Mouse (Mus musculus): ENCODE data around the gene A730061H03Rik. TPM values are rescaled to one million over a fixed set of nuclear protein-coding genes. Genes with fewer than 3 reads are reported as not detected.

A730061H03Rik gene
- polyA plus RNA-seq, 1 experiment from 2014 or later, result not detected

DNA sequence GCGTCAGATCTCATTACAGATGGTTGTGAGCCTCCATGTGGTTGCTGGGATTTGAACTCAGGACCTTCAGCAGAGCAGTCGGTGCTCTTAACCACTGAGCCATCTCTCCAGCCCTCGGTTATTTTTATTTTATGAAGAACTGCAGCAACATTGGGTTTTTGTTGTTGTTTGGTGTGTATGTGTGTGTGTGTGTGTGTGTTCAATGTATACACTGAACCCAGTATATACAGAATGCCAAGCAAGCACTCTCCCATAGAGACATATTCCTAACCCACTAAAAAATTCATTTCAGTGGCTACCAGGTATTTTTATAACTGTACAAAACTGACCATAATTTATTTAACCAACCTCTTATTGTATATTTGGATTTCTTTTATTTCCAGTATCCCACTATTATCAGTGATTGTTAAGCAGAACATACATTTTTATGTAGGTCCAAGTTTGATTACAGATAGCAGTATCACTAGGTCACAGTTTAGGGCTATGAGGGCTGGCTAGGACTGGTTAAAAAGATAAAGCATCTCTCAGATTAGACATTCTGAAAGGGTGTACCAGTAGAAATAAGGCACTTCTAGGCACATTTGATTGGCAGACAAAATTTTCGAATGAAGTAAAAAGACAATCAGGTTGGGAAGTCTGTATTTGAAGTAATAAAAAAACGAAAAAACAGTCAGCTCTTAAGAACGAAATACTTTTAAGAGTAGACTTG is 1.3 kb downstream of the A730061H03Rik start:
- peaks cover 18% of the 10 kb centered on the region for H3K4me1 ChIP-seq
- peaks cover 6% of the 10 kb centered on the region for H3K36me3 ChIP-seq (replicated peaks)
- peak overlapping the region; percentile 69 for H3K4me3 ChIP-seq (replicated peaks)
- H3K27ac ChIP-seq, result no peak overlapping the region
- H3K4me2 ChIP-seq, result peak overlapping the region; percentile 81
- 56% methylated on average over 6 of the region's 6 CpGs for WGBS
- H3K27me3 ChIP-seq, result no peaks in the 10 kb centered on the region
- H3K9me3 ChIP-seq, result no peaks in the 10 kb centered on the region
- ATAC-seq (ENCODE audit: low FRiP score), result no peak
- peak overlapping the region; percentile 71; the same call in 1 of the 2 replicates for H3K9ac ChIP-seq

DNA sequence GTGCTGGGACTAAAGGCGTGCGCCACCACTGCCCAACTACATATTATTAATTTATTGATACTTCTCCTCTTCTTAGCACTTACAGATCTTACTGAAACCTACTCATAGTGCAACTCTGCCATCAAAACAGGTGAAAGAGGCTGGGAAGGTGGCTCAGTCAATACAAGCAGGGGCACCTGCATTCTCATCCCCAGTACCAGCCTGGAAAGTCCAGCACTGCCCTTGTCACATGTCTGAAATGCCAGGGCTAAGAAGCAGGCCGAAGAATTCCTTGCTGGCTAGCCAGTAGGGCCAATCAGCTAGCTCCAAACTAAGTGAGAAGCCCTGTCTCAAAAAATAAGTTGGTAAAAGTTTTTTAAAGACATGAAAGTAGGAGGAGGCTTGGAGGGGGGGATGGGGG is 2.6 kb downstream of the A730061H03Rik start:
- H3K9me3 ChIP-seq, result no peaks in the 10 kb centered on the region
- no peak overlapping the region for H3K9ac ChIP-seq
- H3K36me3 ChIP-seq (replicated peaks), result no peaks in the 10 kb centered on the region
- H3K4me1 ChIP-seq, result peaks cover 18% of the 10 kb centered on the region
- H3K4me3 ChIP-seq (replicated peaks), result no peak overlapping the region
- no peak overlapping the region for H3K4me2 ChIP-seq
- ATAC-seq (ENCODE audit: low FRiP score), result no peak
- WGBS, result 87% methylated on average over 3 of the region's 3 CpGs
- no peak overlapping the region for H3K27ac ChIP-seq
- H3K27me3 ChIP-seq, result no peaks in the 10 kb centered on the region

DNA sequence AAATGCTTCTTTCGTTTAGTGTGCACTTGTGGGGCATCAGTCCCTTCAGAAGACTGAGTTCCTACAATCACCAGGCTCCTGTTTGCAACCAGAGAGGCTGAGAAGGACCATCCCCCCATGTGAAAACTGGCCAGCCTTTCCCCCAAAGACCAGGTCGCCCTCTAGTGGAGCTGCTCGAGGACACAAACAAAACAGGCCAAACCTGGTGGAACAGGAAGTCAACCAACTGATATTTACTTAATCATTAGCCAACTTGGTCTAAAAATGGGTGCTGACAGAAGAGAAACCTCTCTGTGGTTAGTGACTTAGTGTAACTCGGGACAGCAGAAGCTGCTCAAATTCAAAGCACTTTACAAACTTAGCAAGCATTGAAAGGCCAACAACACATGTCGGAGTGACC is 3.2 kb downstream of the A730061H03Rik start:
- Histone ChIP-seq H3K27ac (no peak overlapping the region), H3K36me3 (replicated peaks) (no peaks in the 10 kb centered on the region), H3K4me1 (peaks cover 16% of the 10 kb centered on the region), H3K9me3 (no peaks in the 10 kb centered on the region), H3K9ac (no peak overlapping the region), H3K4me2 (no peak overlapping the region), H3K4me3 (replicated peaks) (no peak overlapping the region), H3K27me3 (no peaks in the 10 kb centered on the region)
- no peak for ATAC-seq (ENCODE audit: low FRiP score)
- WGBS, result 30% methylated on average over 5 of the region's 5 CpGs

DNA sequence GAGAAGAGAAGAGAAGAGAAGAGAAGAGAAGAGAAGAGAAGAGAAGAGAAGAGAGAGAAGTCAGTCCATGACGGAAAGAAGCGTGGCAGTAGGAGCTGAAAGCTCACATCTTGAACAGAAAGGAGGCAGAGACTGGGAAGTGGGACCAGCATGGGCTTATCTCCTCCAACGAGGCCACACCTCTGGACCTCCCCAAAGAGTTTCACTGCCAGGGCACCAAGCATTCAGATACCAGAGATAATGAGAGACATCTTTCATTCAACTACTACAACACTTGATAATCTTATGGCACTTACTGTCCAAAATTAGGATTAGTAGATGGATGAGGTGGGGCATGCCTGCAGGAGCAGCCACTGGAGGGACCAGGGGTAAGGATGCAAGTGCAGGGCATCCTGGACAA is 4.4 kb downstream of the A730061H03Rik start:
- H3K9ac ChIP-seq, result no peak overlapping the region
- no peak for ATAC-seq (ENCODE audit: low FRiP score)
- no peaks in the 10 kb centered on the region for H3K27me3 ChIP-seq
- no peaks in the 10 kb centered on the region for H3K36me3 ChIP-seq (replicated peaks)
- no peak overlapping the region for H3K27ac ChIP-seq
- no peaks in the 10 kb centered on the region for H3K9me3 ChIP-seq
- peaks cover 5% of the 10 kb centered on the region; the same call in 1 of the 2 replicates for H3K4me1 ChIP-seq
- H3K4me3 ChIP-seq (replicated peaks), result no peak overlapping the region
- 75% methylated on average over 3 of the region's 3 CpGs for WGBS
- H3K4me2 ChIP-seq, result no peak overlapping the region

DNA sequence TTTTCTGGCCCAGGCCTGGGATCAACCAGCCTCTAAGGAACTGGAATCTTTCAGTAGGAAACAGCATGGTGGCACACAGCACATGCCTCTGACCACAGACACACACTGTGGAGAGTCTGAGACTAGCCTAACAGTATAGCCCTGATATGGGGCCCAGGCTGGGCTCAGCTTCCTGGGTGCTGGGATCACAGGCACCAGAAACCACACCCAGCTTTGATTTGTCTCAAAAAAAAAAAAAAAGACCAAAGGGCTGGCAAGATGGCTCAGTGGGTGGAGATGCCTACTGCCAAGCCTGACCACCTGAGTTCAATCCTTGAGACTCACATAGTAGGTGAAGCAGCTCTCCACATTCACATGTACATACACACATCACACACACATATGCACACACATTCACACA is 5.6 kb downstream of the A730061H03Rik start:
- Histone ChIP-seq H3K9ac (no peak overlapping the region), H3K4me3 (replicated peaks) (no peak overlapping the region), H3K4me2 (no peak overlapping the region), H3K27ac (no peak overlapping the region), H3K27me3 (no peaks in the 10 kb centered on the region), H3K9me3 (no peaks in the 10 kb centered on the region), H3K4me1 (peaks cover 5% of the 10 kb centered on the region; the same call in 1 of the 2 replicates), H3K36me3 (replicated peaks) (no peaks in the 10 kb centered on the region)
- no peak for ATAC-seq (ENCODE audit: low FRiP score)

DNA sequence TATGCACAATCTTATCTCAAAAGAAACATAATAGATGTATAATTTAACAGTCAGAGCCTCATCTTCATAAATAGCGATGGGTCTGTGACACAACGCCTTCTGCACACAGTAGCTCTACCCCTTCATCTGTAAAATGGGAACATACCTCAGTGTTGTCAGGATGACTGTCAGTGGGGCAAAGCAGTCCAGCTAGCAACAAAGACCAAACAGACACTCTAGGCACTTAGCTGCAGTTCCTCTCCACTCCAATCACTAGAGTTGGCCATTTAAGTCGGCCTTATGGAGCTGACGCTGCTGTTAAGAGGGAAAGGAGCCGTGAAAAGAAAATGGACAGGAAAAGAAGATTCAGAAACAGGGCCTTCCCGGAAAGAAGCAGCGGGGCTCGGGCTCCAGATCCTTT is 8.4 kb downstream of the A730061H03Rik start:
- H3K9me3 ChIP-seq, result no peaks in the 10 kb centered on the region
- H3K4me1 ChIP-seq, result peaks cover under 1% of the 10 kb centered on the region; the same call in 1 of the 2 replicates
- no peak overlapping the region for H3K4me2 ChIP-seq
- H3K27me3 ChIP-seq, result no peaks in the 10 kb centered on the region
- H3K27ac ChIP-seq, result no peak overlapping the region
- H3K9ac ChIP-seq, result no peak overlapping the region
- H3K36me3 ChIP-seq (replicated peaks), result peaks cover 20% of the 10 kb centered on the region
- H3K4me3 ChIP-seq (replicated peaks), result no peak overlapping the region
- ATAC-seq (ENCODE audit: low FRiP score), result no peak
- 94% methylated on average over 8 of the region's 8 CpGs for WGBS

DNA sequence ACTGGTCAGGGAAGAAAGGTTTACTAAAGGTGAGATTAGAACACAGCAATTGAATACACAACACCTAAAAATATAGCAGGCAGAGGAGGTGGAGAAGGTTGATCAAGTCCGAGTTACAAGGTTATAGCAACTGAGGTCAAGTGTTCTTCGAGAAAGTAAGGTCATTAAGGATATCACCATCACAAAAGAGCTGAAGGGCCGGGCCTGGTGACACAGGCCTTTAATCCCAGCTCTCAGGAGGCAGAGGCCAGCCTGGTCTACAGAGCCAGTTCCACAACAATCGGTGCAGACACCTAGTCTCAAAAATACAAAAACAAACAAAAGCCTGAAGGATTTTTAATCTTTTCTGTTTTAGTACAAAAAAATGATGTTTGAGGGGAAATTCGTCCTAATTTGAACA is 8.9 kb downstream of the A730061H03Rik start:
- 71% methylated on average over 5 of the region's 5 CpGs for WGBS
- Histone ChIP-seq H3K4me1 (no peaks in the 10 kb centered on the region), H3K9ac (no peak overlapping the region), H3K4me3 (replicated peaks) (no peak overlapping the region), H3K27me3 (no peaks in the 10 kb centered on the region), H3K9me3 (no peaks in the 10 kb centered on the region), H3K36me3 (replicated peaks) (peaks cover 22% of the 10 kb centered on the region), H3K4me2 (no peak overlapping the region), H3K27ac (no peak overlapping the region)
- ATAC-seq (ENCODE audit: low FRiP score), result no peak

DNA sequence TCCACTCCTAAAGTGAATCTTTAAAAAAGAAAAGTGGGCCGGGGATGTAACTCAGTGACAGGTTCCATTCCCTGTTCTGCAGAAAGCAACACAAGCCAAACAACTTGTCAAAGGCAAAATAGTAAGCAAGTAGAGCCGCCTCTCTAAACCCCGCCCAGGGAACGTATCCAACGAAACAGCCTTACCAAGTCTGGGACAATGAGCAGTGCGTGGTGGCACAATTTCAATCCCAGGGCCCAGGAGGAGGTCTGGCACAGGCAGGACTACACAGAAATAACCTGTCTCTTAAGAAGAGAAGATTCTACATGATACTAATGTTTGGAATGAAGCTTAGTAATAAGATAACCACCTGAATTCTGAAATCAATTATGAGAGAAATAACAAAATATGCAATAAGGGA is 10.0 kb downstream of the A730061H03Rik start:
- Histone ChIP-seq H3K27ac (no peak overlapping the region), H3K9ac (no peak overlapping the region), H3K9me3 (no peaks in the 10 kb centered on the region), H3K4me1 (no peaks in the 10 kb centered on the region), H3K4me3 (replicated peaks) (no peak overlapping the region), H3K27me3 (no peaks in the 10 kb centered on the region), H3K4me2 (no peak overlapping the region), H3K36me3 (replicated peaks) (peaks cover 26% of the 10 kb centered on the region)
- WGBS, result 88% methylated on average over 6 of the region's 6 CpGs
- ATAC-seq (ENCODE audit: low FRiP score), result no peak

DNA sequence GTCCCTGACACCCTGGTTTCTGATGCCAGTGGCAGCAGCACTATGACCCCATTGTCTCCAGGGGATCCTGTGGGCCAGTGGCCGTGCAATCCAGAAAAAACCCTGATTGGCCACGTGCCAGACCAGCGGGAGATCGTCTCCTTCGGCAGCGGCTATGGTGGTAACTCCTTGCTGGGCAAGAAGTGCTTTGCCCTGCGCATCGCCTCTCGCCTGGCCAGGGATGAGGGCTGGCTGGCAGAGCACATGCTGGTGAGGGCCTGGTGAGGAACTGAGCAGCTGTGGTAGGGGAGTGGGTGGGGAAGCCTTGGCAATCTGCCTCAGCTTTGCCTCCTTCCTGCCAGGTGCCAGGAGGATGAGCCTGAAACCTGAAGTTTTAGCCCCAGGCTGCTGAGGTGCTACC is 15.9 kb downstream of the A730061H03Rik start:
- peaks cover 38% of the 10 kb centered on the region for H3K36me3 ChIP-seq (replicated peaks)
- H3K9me3 ChIP-seq, result no peaks in the 10 kb centered on the region
- H3K27me3 ChIP-seq, result no peaks in the 10 kb centered on the region
- H3K4me2 ChIP-seq, result no peak overlapping the region
- no peak overlapping the region for H3K4me3 ChIP-seq (replicated peaks)
- peaks cover 19% of the 10 kb centered on the region for H3K4me1 ChIP-seq
- H3K27ac ChIP-seq, result 0 out of 2 replicates have a peak overlapping the region, but pooled peaks have one; percentile 19
- H3K9ac ChIP-seq, result peak overlapping the region; percentile 38; the same call in 1 of the 2 replicates
- ATAC-seq (ENCODE audit: low FRiP score), result no peak
- WGBS, result 85% methylated on average over 9 of the region's 9 CpGs

DNA sequence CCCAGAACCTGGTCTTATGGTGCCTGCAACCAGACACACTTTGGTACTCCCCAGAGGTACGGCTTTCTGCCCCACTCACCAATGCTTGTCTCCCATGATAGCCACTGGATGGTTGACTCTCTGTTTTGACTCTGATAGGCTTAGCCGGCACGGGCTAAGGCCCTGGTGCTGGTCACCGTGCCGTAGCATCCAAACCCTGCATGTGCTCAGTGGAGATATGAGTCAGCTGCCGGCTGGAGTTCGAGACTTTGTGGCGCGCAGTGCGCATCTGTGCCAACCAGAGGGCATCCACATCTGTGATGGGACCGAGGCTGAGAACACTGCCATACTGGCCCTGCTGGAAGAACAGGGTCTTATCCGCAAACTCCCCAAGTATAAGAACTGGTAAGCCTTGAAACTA is 17.9 kb downstream of the A730061H03Rik start:
- 97% methylated on average over 12 of the region's 12 CpGs for WGBS

DNA sequence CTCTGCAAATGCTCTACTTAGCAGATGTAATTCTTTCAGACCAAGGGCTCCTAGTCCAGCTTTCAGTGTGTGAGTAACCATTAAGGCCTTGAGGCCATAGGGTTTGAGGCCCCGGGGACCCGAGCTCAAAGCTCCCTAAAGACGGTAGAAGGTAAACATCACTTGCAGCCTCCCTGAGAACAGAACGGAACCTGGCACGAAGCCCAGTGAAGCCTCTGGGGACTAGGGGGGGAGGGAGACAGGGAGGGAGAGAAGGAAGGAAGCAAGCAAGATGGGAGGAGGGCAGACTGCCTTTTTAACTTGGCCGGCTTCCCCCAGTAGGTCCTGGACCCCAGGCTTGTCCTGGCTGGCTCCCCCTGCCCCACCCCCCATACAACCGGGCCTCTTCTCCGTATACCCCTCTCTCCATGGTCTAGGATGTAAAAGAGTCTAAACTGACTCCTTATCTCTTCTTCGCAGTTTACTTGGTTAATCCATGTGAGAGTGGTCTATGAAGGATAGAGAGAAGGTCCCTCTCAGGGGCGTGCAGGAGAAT is 19.4 kb downstream of the A730061H03Rik start:
- WGBS, result 7% methylated on average over 10 of the region's 10 CpGs

More for the DNA sequence above, 17.9 kb downstream of the A730061H03Rik start:
- Histone ChIP-seq H3K4me2 (no peak overlapping the region), H3K4me3 (replicated peaks) (no peak overlapping the region), H3K36me3 (replicated peaks) (peaks cover 19% of the 10 kb centered on the region), H3K9ac (no peak overlapping the region), H3K9me3 (no peaks in the 10 kb centered on the region), H3K27me3 (0 out of 2 replicates have a peak, but pooled peaks cover 3% of the 10 kb centered on the region), H3K27ac (no peak overlapping the region), H3K4me1 (peaks cover 19% of the 10 kb centered on the region)
- no peak for ATAC-seq (ENCODE audit: low FRiP score)

DNA sequence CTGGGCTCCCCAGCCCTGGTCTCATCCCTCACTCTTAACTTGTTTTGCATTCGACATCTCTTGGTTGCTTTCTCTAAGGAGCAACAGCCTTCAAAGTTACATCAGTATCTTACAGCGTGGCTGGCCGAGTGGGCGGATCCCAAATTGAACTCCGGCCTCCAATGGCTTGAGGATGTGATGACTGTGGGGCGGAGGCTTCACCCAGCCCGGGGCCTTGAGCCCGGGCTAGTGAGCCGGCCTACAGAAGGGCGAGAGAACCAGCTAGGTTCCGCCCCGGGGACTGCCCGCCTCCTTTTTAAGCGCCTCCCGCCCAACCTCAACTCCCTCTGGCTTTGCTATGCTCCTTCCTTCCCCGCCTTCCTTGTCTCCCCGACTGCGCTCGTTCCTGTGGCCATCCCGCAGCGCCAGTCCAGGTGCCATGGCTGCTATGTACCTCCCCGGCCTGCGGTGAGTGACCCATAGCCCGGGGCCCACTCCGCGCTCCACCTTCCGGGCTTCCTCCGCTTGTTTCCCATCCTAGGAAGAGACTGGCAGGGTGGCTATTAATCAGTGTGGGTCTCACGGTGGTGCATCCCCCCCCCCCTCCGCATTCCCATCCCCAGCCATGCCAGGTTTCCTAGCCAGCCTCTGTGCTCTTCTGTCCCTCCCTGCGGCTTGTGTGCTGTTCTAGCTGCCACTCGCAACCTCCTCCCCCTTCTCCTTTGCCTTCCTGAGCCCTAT is 20.0 kb downstream of the A730061H03Rik start, which contains the start of gene Pck2:
Pck2 (plus strand) TSS at position 200 of the 720 bp plus-strand sequence.
- H3K27me3 ChIP-seq, result 0 out of 2 replicates have a peak, but pooled peaks cover 3% of the 10 kb centered on the region
- H3K27ac ChIP-seq, result peak within 1 kb of the TSS; percentile 83
- peak within 1 kb of the TSS; percentile 57 for H3K4me3 ChIP-seq (replicated peaks)
- H3K4me2 ChIP-seq, result peak within 1 kb of the TSS; percentile 90
- peak; percentile 84 for ATAC-seq (ENCODE audit: low FRiP score)
- peaks cover 19% of the 10 kb centered on the region for H3K4me1 ChIP-seq
- peak within 1 kb of the TSS; percentile 72 for H3K9ac ChIP-seq
- H3K9me3 ChIP-seq, result no peaks in the 10 kb centered on the region
- WGBS, result 0% methylated on average over 32 of the region's 32 CpGs
- H3K36me3 ChIP-seq (replicated peaks), result peaks cover 13% of the 10 kb centered on the region

More for the DNA sequence above, 19.4 kb downstream of the A730061H03Rik start:
- peak; percentile 72 for ATAC-seq (ENCODE audit: low FRiP score)
- Histone ChIP-seq H3K27ac (peak overlapping the region; percentile 83), H3K27me3 (0 out of 2 replicates have a peak, but pooled peaks cover 3% of the 10 kb centered on the region), H3K9me3 (no peaks in the 10 kb centered on the region), H3K36me3 (replicated peaks) (peaks cover 16% of the 10 kb centered on the region), H3K9ac (peak overlapping the region; percentile 72), H3K4me1 (peaks cover 19% of the 10 kb centered on the region), H3K4me3 (replicated peaks) (peak overlapping the region; percentile 57), H3K4me2 (peak overlapping the region; percentile 90)
